Mouse (Mus musculus): ENCODE data around the gene Dab1.

GRCm38 (mm10) chr4:104201686-104202085, 582.5 kb downstream of the Dab1 start:
- TF ChIP-seq CTCF (IDR thresholded peaks at IDR 0.05; ENCODE audit: low read depth, low read length) (no peak), POLR2A (IDR thresholded peaks at IDR 0.05; ENCODE audit: extremely low read depth, insufficient read depth, low read length) (no peak)
